Mouse (Mus musculus) MEL (cell line): ENCODE results near the gene Oxld1. TPM values are rescaled to one million over a fixed set of nuclear protein-coding genes. Genes with fewer than 3 reads are reported as not detected.
A peak's percentile ranks its signal among the peaks of the same experiment; 100 is the strongest.

Source experiments
- DNase-seq: peaks from one replicate; pipeline ENCODE4 v3.0.0; 2011; ENCODE audit warnings: low read depth, low spot score
- H3K27ac ChIP-seq: 2 replicates; pipeline ENCODE4 v1.5.1; 2012; ENCODE audit warnings: low read depth, mild to moderate bottlenecking, control low read depth, low read length, moderate library complexity; ENCODE audit not compliant: control insufficient read depth
- H3K27me3 ChIP-seq, 2 experiments: fragments of 150-350 bp in 1 of 2; sonication (generic) in 1 of 2; 2 replicates each; pipeline ENCODE4 v1.6.1; 2012; ENCODE audit warnings: low read length in 2 of 2, mild to moderate bottlenecking in 2 of 2, improper control_type of control experiment in 1 of 2, moderate library complexity in 1 of 2; ENCODE audit not compliant: insufficient read depth in 2 of 2, control insufficient read depth in 1 of 2
- H3K36me3 ChIP-seq, 2 experiments: 2 replicates each; pipeline ENCODE4 v1.6.1; 2012 to 2014; ENCODE audit warnings: low read length in 2 of 2, improper control_type of control experiment in 1 of 2, inconsistent platforms in 1 of 2, mild to moderate bottlenecking in 1 of 2; ENCODE audit not compliant: insufficient read depth in 2 of 2, control insufficient read depth in 1 of 2
- H3K4me1 ChIP-seq, 2 experiments: fragments of 150-350 bp in 1 of 2; sonication (generic) in 1 of 2; 2 replicates each; pipeline ENCODE4 v1.6.1; 2012; ENCODE audit warnings: low read length in 2 of 2, improper control_type of control experiment in 1 of 2, mild to moderate bottlenecking in 1 of 2; ENCODE audit not compliant: insufficient read depth in 2 of 2, control insufficient read depth in 1 of 2
- H3K4me3 ChIP-seq, 2 experiments: fragments of 150-350 bp in 1 of 2; sonication (generic) in 1 of 2; 2 replicates each; pipeline ENCODE4 v1.5.1; 2012; ENCODE audit warnings: low read depth in 2 of 2, low read length in 2 of 2, mild to moderate bottlenecking in 2 of 2, moderate library complexity in 2 of 2, control low read depth in 1 of 2, improper control_type of control experiment in 1 of 2; ENCODE audit not compliant: control insufficient read depth in 1 of 2, insufficient read depth in 1 of 2
- H3K79me2 ChIP-seq: 2 replicates; pipeline ENCODE4 v1.6.1; 2012; ENCODE audit warnings: mild to moderate bottlenecking, low read length, moderate library complexity; ENCODE audit not compliant: control insufficient read depth, poor library complexity, insufficient read depth
- H3K9ac ChIP-seq: 2 replicates; pipeline ENCODE4 v1.6.1; 2012; ENCODE audit warnings: low read depth, mild to moderate bottlenecking, control low read depth, low read length, moderate library complexity; ENCODE audit not compliant: control insufficient read depth, poor library complexity, severe bottlenecking
- H3K9me3 ChIP-seq: fragments of 150-350 bp; sonication (generic); replicated peaks from 2 replicates; pipeline ENCODE4 v1.6.1; 2012; ENCODE audit warnings: mild to moderate bottlenecking, low read length, improper control_type of control experiment, moderate library complexity; ENCODE audit not compliant: insufficient read depth
- BHLHE40 ChIP-seq: IDR thresholded peaks from 2 replicates; pipeline ENCODE4 v1.6.1; 2012; ENCODE audit warnings: low read depth, mild to moderate bottlenecking, inconsistent platforms, low read length, improper control_type of control experiment, borderline replicate concordance
- CHD1 ChIP-seq: IDR thresholded peaks from 2 replicates; pipeline ENCODE4 v1.6.1; 2012; ENCODE audit warnings: low read depth, mild to moderate bottlenecking, inconsistent platforms, low read length, improper control_type of control experiment
- ELF1 ChIP-seq: IDR thresholded peaks from 2 replicates; pipeline ENCODE4 v1.6.1; 2014; ENCODE audit warnings: low read depth, mild to moderate bottlenecking, inconsistent platforms, low read length, improper control_type of control experiment, moderate library complexity
- EP300 ChIP-seq, 2 experiments: IDR thresholded peaks; 2 replicates each; pipeline ENCODE4 v1.6.1; 2011; ENCODE audit warnings: improper control_type of control experiment in 2 of 2, low read length in 2 of 2, low read depth in 1 of 2, mild to moderate bottlenecking in 1 of 2
- GATA1 ChIP-seq: IDR thresholded peaks from 2 replicates; pipeline ENCODE4 v1.6.1; 2011; ENCODE audit warnings: low read depth, low read length, improper control_type of control experiment
- HCFC1 ChIP-seq: IDR thresholded peaks from 2 replicates; pipeline ENCODE4 v1.6.1; 2012; ENCODE audit warnings: low read depth, mild to moderate bottlenecking, inconsistent platforms, low read length, improper control_type of control experiment, moderate library complexity
- MAZ ChIP-seq: IDR thresholded peaks from 2 replicates; pipeline ENCODE4 v1.6.1; 2012; ENCODE audit warnings: low read depth, mild to moderate bottlenecking, inconsistent platforms, low read length, improper control_type of control experiment
- MXI1 ChIP-seq: IDR thresholded peaks from 2 replicates; pipeline ENCODE4 v1.6.1; 2011; ENCODE audit warnings: mild to moderate bottlenecking, low read depth, low read length, improper control_type of control experiment
- MYB ChIP-seq: IDR thresholded peaks from 2 replicates; pipeline ENCODE4 v1.6.1; 2011; ENCODE audit warnings: mild to moderate bottlenecking, low read depth, low read length, improper control_type of control experiment
- MYC ChIP-seq: IDR thresholded peaks from 2 replicates; pipeline ENCODE4 v1.6.1; 2011; ENCODE audit warnings: low read depth, mild to moderate bottlenecking, low read length, improper control_type of control experiment, moderate library complexity
- NELFE ChIP-seq: IDR thresholded peaks from 2 replicates; pipeline ENCODE4 v1.6.1; 2011; ENCODE audit warnings: low read depth, low read length, improper control_type of control experiment
- NRF1 ChIP-seq: IDR thresholded peaks from 2 replicates; pipeline ENCODE4 v1.6.1; 2014; ENCODE audit warnings: low read depth, mild to moderate bottlenecking, inconsistent platforms, low read length, improper control_type of control experiment, moderate library complexity; ENCODE audit not compliant: poor library complexity, insufficient read depth, severe bottlenecking
- POLR2A ChIP-seq, 2 experiments: IDR thresholded peaks; 2 replicates each; pipeline ENCODE4 v1.6.1; 2011 to 2012; ENCODE audit warnings: low read length in 2 of 2, mild to moderate bottlenecking in 2 of 2, control low read depth in 1 of 2, improper control_type of control experiment in 1 of 2, low read depth in 1 of 2, moderate library complexity in 1 of 2; ENCODE audit not compliant: control insufficient read depth in 1 of 2, insufficient read depth in 1 of 2, poor library complexity in 1 of 2
- POLR2AphosphoS2 ChIP-seq: IDR thresholded peaks from 2 replicates; pipeline ENCODE4 v1.6.1; 2011; ENCODE audit warnings: low read length, improper control_type of control experiment
- RAD21 ChIP-seq: IDR thresholded peaks from 2 replicates; pipeline ENCODE4 v1.6.1; 2011; ENCODE audit warnings: mild to moderate bottlenecking, low read depth, low read length, improper control_type of control experiment
- SIN3A ChIP-seq: IDR thresholded peaks from 2 replicates; pipeline ENCODE4 v1.6.1; 2012; ENCODE audit warnings: low read length, improper control_type of control experiment, inconsistent platforms
- SMC3 ChIP-seq: IDR thresholded peaks from 2 replicates; pipeline ENCODE4 v1.6.1; 2011; ENCODE audit warnings: low read depth, low read length, improper control_type of control experiment
- TBP ChIP-seq: IDR thresholded peaks from 2 replicates; pipeline ENCODE4 v1.8.0; 2011; ENCODE audit warnings: low read depth, low read length, improper control_type of control experiment
- TCF12 ChIP-seq: IDR thresholded peaks from 2 replicates; pipeline ENCODE4 v1.6.1; 2014; ENCODE audit warnings: low read depth, mild to moderate bottlenecking, inconsistent platforms, low read length, improper control_type of control experiment, moderate library complexity
- UBTF ChIP-seq: IDR thresholded peaks from 2 replicates; pipeline ENCODE4 v1.6.1; 2012; ENCODE audit warnings: low read depth, mild to moderate bottlenecking, inconsistent platforms, low read length, improper control_type of control experiment, moderate library complexity, borderline replicate concordance; ENCODE audit not compliant: insufficient read depth
- USF2 ChIP-seq, 2 experiments: IDR thresholded peaks; 2 replicates each; pipeline ENCODE4 v1.6.1; 2011 to 2012; ENCODE audit warnings: improper control_type of control experiment in 2 of 2, low read length in 2 of 2, borderline replicate concordance in 1 of 2, inconsistent platforms in 1 of 2, low read depth in 1 of 2, mild to moderate bottlenecking in 1 of 2; ENCODE audit not compliant: insufficient read depth in 1 of 2
- ZC3H11A ChIP-seq: IDR thresholded peaks from 2 replicates; pipeline ENCODE4 v1.6.1; 2012; ENCODE audit warnings: low read depth, mild to moderate bottlenecking, inconsistent platforms, low read length, improper control_type of control experiment
- ZMIZ1 ChIP-seq: IDR thresholded peaks from 2 replicates; pipeline ENCODE4 v1.6.1; 2012; ENCODE audit warnings: low read depth, mild to moderate bottlenecking, inconsistent platforms, low read length, improper control_type of control experiment, moderate library complexity
- ZNF384 ChIP-seq: IDR thresholded peaks from 2 replicates; pipeline ENCODE4 v1.6.1; 2012; ENCODE audit warnings: low read depth, mild to moderate bottlenecking, inconsistent platforms, low read length, improper control_type of control experiment
- polyA plus RNA-seq, 2 experiments: library from polyadenylated mRNA; stranded (reverse) in 1 of 2; unstranded in 1 of 2; fragments of >175 nt in 1 of 2; fragments of >200 nt in 1 of 2; gene quantifications; 2 replicates each; pipeline versions ENCODE4 v1.2.1 to v1.2.4; 2012; ENCODE audit warnings: low replicate concordance in 2 of 2, low read depth in 1 of 2; ENCODE audit not compliant: insufficient read length in 2 of 2, insufficient read depth in 1 of 2, missing spikeins in 1 of 2
- total RNA-seq: library from RNA; depleted of rRNA; stranded (reverse); fragments of 300-350 nt; gene quantifications from 2 replicates; pipeline ENCODE4 v1.2.3, GENCODE M21; 2012

The Oxld1 gene
- total and polyA plus RNA-seq, 3 experiments, result 15.9 to 17.5 TPM; not detected in 1

DNA sequence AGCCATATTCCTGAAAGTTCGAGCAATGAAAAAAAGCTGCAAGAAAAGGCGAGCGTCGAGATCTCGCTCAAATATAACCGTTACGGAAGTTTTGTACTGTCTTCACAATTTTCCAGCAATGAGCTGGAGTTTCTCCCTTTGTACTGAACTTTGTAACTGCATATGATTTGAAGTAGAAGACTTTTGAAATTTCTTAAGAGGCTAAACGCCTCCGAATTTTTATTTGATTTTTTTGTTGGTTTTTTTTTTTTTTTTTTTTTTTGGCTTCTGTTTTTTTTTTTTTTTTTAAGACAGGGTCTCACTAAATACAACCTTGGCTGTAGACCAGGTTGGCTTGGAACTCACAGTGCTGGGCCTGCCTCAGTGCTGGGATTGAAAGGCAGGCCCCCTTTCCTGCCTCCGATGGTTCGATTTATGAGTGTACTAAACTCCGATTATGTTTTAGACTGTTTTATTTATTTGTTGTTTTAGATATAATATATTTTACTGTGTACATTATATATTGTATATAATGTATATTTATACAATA, 19.9 kb downstream of the Oxld1 start:
- 0 out of 2 replicates have a peak, but pooled peaks have one; percentile 2 for TF ChIP-seq POLR2AphosphoS2
- 0 out of 4 replicates have a peak, but pooled peaks of 1 of the 2 experiments have one; percentile 20 for TF ChIP-seq POLR2A (IDR thresholded peaks at IDR 0.05; ENCODE audit: control insufficient read depth in 1 of 2, insufficient read depth in 1 of 2, low read depth in 1 of 2, low read length in 2 of 2, poor library complexity in 1 of 2)
- TF ChIP-seq ZNF384, result peak; percentile 94
- TF ChIP-seq BHLHE40, result no peak
- TF ChIP-seq MYB, result no peak
- Histone ChIP-seq H3K27me3 (no peaks in the 10 kb centered on the region), H3K36me3 (peaks cover 15 to 18% of the 10 kb centered on the region in 2 experiments), H3K4me3 (peak overlapping the region; percentile 82 to 100), H3K9ac (peak overlapping the region; percentile 93), H3K4me1 (peaks cover 6 to 12% of the 10 kb centered on the region in 2 experiments), H3K79me2 (peaks cover 37% of the 10 kb centered on the region), H3K9me3 (no peaks in the 10 kb centered on the region), H3K27ac (peak overlapping the region; percentile 84)
- DNase-seq, result no peak

DNA sequence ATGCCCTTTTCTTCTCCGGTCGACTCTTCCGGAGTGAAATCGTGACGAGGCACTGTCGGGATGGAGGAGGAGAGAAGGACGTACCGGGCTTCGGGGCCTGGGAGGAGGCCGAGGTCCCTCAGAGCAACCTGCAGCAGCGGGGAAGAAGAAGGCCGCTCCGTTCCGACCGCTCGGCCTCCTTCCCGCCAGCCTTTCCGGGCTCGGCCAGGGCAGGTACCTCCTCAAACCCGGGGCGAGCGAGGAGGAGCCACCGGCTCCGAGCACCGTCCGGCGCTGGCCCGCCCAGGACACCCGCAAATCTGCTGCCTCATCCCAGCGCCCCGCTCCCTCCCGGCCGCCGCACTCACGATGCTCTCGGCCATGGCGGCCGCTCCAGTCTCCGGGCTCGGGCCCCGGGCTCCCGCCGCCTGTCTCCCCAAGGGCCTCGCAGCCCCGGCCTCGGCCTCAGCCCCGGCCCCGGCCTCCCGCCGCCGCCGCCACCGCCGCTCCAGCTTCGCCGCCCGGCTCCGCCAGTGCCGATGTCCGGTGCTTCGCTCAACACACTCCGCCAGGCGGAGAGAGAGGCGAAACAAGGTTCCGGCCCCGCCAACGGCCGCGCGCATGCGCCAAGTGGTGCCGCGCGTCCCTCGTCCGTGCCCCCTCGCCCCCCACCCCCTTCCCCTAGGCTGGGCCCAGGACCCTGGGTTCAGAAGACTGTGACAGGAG, 20.6 kb downstream of the Oxld1 start, which contains the start of gene Nploc4:
Gene Nploc4, minus strand, starts transcription at position 557 of the 705 bp plus-strand sequence.
- peak; percentile 94 for DNase-seq
- no peaks in the 10 kb centered on the region for H3K9me3 ChIP-seq
- peak within 1 kb of the TSS; percentile 97 for H3K9ac ChIP-seq
- peak within 1 kb of the TSS; percentile 84 for H3K27ac ChIP-seq
- TF ChIP-seq MXI1, result peak; percentile 46
- TF ChIP-seq MAZ, result peak; percentile 34; the same call in 1 of the 2 replicates
- TF ChIP-seq GATA1, result no peak
- TF ChIP-seq USF2 (IDR thresholded peaks at IDR 0.05; ENCODE audit: borderline replicate concordance in 1 of 2, insufficient read depth in 1 of 2, low read depth in 1 of 2, low read length in 2 of 2), result no peak
- TF ChIP-seq BHLHE40, result no peak
- TF ChIP-seq ZMIZ1, result 0 out of 2 replicates have a peak, but pooled peaks have one; percentile 53
- peak; percentile 86 for TF ChIP-seq NRF1
- TF ChIP-seq UBTF, result 0 out of 2 replicates have a peak, but pooled peaks have one; percentile 28
- peak; percentile 83 for TF ChIP-seq CHD1
- peak in 1 of 2 experiments; percentile 27; a peak in 1 of 4 replicates for TF ChIP-seq EP300 (IDR thresholded peaks at IDR 0.05; ENCODE audit: low read depth in 1 of 2, low read length in 2 of 2)
- TF ChIP-seq TCF12, result peak; percentile 86
- 0 out of 2 replicates have a peak, but pooled peaks have one; percentile 25 for TF ChIP-seq ZC3H11A
- peak; percentile 69; the same call in 1 of the 2 replicates for TF ChIP-seq TBP
- TF ChIP-seq ELF1, result peak; percentile 68
- peak; percentile 81 to 92; a peak in 3 of 4 replicates for TF ChIP-seq POLR2A (IDR thresholded peaks at IDR 0.05; ENCODE audit: control insufficient read depth in 1 of 2, insufficient read depth in 1 of 2, low read depth in 1 of 2, low read length in 2 of 2, poor library complexity in 1 of 2)
- TF ChIP-seq SMC3, result no peak
- TF ChIP-seq MYC, result no peak
- peak; percentile 89 for TF ChIP-seq HCFC1
- peak; percentile 91 for TF ChIP-seq NELFE
- TF ChIP-seq RAD21, result no peak
- peak; percentile 78 for TF ChIP-seq SIN3A
- peaks cover 6 to 12% of the 10 kb centered on the region in 2 experiments for H3K4me1 ChIP-seq
- peak within 1 kb of the TSS; percentile 95 to 100 for H3K4me3 ChIP-seq
- no peaks in the 10 kb centered on the region for H3K27me3 ChIP-seq
- peaks cover 37% of the 10 kb centered on the region for H3K79me2 ChIP-seq
- peaks cover 15 to 23% of the 10 kb centered on the region in 2 experiments for H3K36me3 ChIP-seq
